Mouse (Mus musculus): ENCODE results near the gene Kcnh4. TPM values are rescaled to one million over a fixed set of nuclear protein-coding genes. Genes with fewer than 3 reads are reported as not detected.
A peak's percentile ranks its signal among the peaks of the same experiment; 100 is the strongest.

Gene Kcnh4
- polyA plus RNA-seq, 1 experiment = 0.21 TPM

DNA sequence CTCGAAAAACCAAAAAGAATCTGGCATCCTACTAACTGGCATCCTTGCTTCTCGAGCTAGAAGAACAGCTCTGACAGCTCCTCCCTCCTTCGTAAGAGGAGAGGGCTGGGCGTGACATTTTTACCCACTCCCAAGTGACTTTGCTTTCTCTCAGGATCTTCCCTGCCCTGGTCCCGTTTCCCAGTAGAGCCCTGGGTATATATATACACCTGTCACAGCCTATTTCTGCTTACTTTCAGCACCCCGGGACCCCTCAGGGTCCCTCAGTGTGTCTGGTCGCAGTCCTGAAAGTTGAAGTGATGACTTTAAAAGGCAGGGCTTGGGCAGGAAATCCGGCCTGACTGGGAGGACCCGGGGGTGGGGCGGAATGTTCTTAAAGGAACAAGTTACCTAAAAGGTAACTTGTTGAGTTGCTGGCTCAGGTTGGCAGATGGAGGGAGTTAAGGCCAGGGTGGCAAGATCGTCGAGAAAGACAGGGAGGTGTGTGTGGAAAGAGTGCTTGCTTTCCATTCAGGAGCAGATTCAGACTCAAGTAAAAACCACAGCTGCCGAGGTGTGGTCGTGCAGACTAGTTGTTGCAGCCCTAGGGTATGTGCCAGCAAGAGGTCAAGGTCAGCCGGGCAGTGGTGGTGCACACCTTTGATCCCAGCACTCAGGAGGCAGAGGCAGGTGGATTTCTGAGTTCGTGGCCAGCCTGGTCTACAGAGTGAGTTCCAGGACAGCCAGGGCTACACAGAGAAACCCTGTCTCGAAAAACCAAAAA, 11.1 kb upstream of the Kcnh4 start, which contains the start of gene Ghdc:
TSS of gene Ghdc (minus strand) at position 312 of the 763 bp plus-strand sequence.
- H3K9me3 ChIP-seq (replicated peaks; ENCODE audit: control insufficient read depth, insufficient read depth, low read length, poor library complexity, severe bottlenecking) = no peaks in the 10 kb centered on the region
- H3K9ac ChIP-seq (ENCODE audit: low read depth, poor library complexity, severe bottlenecking) = peak within 1 kb of the TSS; percentile 21
- H3K36me3 ChIP-seq (ENCODE audit: control insufficient read depth, insufficient read depth, low read length, poor library complexity, severe bottlenecking) = no peaks in the 10 kb centered on the region
- H3K4me1 ChIP-seq (ENCODE audit: control insufficient read depth, insufficient read depth, low read length) = no peaks in the 10 kb centered on the region
- 0 out of 2 replicates have a peak, but pooled peaks have one; percentile 39 for TF ChIP-seq EP300 (IDR thresholded peaks at IDR 0.05; ENCODE audit: insufficient read depth, low read depth, low read length)
- no peak for TF ChIP-seq CTCF (IDR thresholded peaks at IDR 0.05; ENCODE audit: low read depth, low read length)
- peak within 1 kb of the TSS; percentile 84 for H3K4me3 ChIP-seq (ENCODE audit: low read depth, low read length)
- peak within 1 kb of the TSS; percentile 31 for H3K27ac ChIP-seq (ENCODE audit: insufficient read depth, low read length)
- H3K27me3 ChIP-seq (ENCODE audit: control insufficient read depth, insufficient read depth, low read length, poor library complexity, severe bottlenecking) = no peaks in the 10 kb centered on the region

DNA sequence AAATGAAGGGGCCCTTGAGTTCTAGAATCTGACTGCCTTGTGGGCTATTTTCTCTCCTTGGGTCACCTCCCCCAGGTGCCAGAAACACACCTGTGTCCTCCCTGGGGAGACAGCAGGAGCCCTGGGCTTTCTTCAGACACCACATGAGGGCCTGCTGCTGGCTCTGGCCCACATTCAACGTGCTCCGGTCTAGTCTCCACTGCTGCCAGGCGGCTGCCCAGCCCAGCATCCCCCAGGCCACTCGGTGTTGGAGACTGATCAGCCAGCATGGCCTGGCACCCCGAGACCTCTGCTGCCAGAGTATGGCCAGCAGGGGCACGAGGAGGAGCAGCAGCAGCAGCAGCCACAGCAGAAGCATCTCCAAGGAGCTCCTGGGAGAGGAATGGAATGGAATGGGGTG, 10.2 kb upstream of the Kcnh4 start:
- H3K4me3 ChIP-seq (ENCODE audit: low read depth, low read length) = peak overlapping the region; percentile 84
- H3K36me3 ChIP-seq (ENCODE audit: control insufficient read depth, insufficient read depth, low read length, poor library complexity, severe bottlenecking) = no peaks in the 10 kb centered on the region
- peak overlapping the region; percentile 21; the same call in 1 of the 2 replicates for H3K9ac ChIP-seq (ENCODE audit: low read depth, poor library complexity, severe bottlenecking)
- no peaks in the 10 kb centered on the region for H3K27me3 ChIP-seq (ENCODE audit: control insufficient read depth, insufficient read depth, low read length, poor library complexity, severe bottlenecking)
- no peak overlapping the region for H3K27ac ChIP-seq (ENCODE audit: insufficient read depth, low read length)
- no peaks in the 10 kb centered on the region for H3K9me3 ChIP-seq (replicated peaks; ENCODE audit: control insufficient read depth, insufficient read depth, low read length, poor library complexity, severe bottlenecking)
- H3K4me1 ChIP-seq (ENCODE audit: control insufficient read depth, insufficient read depth, low read length) = no peaks in the 10 kb centered on the region
- TF ChIP-seq CTCF (IDR thresholded peaks at IDR 0.05; ENCODE audit: low read depth, low read length) = no peak

DNA sequence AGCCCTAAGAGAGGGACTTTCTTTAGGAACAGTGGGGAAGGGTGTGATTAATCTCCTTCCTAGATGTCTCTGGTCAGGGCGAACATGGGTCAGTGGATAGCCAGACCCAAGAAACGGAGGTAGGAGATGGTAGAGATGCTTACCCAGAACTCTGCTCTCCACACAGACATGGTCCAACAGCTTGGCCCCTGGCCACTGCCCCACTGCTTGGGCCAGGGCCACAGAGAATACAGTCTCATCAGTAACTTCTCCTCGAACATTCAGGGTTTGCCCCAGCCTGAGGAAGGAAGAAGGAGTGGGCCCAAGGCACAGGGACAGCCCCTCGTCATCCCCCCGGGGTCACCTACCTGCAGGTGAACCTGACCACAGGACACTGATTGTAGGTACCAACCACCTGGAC, 8.1 kb upstream of the Kcnh4 start:
- H3K4me1 ChIP-seq (ENCODE audit: control insufficient read depth, insufficient read depth, low read length) = no peaks in the 10 kb centered on the region
- no peaks in the 10 kb centered on the region for H3K36me3 ChIP-seq (ENCODE audit: control insufficient read depth, insufficient read depth, low read length, poor library complexity, severe bottlenecking)
- TF ChIP-seq EP300 (IDR thresholded peaks at IDR 0.05; ENCODE audit: insufficient read depth, low read depth, low read length) (no peak), POLR2A (IDR thresholded peaks at IDR 0.05; ENCODE audit: insufficient read depth, low read length) (no peak), CTCF (IDR thresholded peaks at IDR 0.05; ENCODE audit: low read depth, low read length) (no peak)
- H3K9ac ChIP-seq (ENCODE audit: low read depth, poor library complexity, severe bottlenecking) = no peak overlapping the region
- H3K27me3 ChIP-seq (ENCODE audit: control insufficient read depth, insufficient read depth, low read length, poor library complexity, severe bottlenecking) = no peaks in the 10 kb centered on the region
- H3K27ac ChIP-seq (ENCODE audit: insufficient read depth, low read length) = no peak overlapping the region
- H3K4me3 ChIP-seq (ENCODE audit: low read depth, low read length) = no peak overlapping the region
- no peaks in the 10 kb centered on the region for H3K9me3 ChIP-seq (replicated peaks; ENCODE audit: control insufficient read depth, insufficient read depth, low read length, poor library complexity, severe bottlenecking)

DNA sequence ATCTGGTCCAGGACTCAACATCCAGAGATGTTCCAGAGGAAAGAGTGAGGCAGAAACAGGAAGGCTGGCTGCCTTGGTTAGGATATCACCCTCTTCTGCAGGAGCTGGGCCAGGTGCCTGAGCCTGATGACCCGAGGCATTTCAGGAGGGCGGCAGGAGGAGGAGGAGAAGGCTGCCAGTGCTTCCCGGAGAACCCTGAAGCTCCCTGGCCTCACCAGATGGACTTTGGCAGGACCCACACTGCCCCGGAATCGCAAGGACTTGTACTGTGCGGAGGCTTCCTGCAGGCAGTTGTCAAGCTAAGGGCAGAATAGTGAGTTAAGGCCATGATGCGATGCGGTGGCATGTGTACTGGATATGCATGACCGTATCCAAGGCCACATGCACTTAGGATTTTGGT, 7.0 kb upstream of the Kcnh4 start:
- no peaks in the 10 kb centered on the region for H3K4me1 ChIP-seq (ENCODE audit: control insufficient read depth, insufficient read depth, low read length)
- no peak overlapping the region for H3K27ac ChIP-seq (ENCODE audit: insufficient read depth, low read length)
- no peak overlapping the region for H3K4me3 ChIP-seq (ENCODE audit: low read depth, low read length)
- TF ChIP-seq CTCF (IDR thresholded peaks at IDR 0.05; ENCODE audit: low read depth, low read length) = no peak
- no peak for TF ChIP-seq POLR2A (IDR thresholded peaks at IDR 0.05; ENCODE audit: insufficient read depth, low read length)
- TF ChIP-seq EP300 (IDR thresholded peaks at IDR 0.05; ENCODE audit: insufficient read depth, low read depth, low read length) = no peak
- no peaks in the 10 kb centered on the region for H3K9me3 ChIP-seq (replicated peaks; ENCODE audit: control insufficient read depth, insufficient read depth, low read length, poor library complexity, severe bottlenecking)
- H3K36me3 ChIP-seq (ENCODE audit: control insufficient read depth, insufficient read depth, low read length, poor library complexity, severe bottlenecking) = no peaks in the 10 kb centered on the region
- no peak overlapping the region for H3K9ac ChIP-seq (ENCODE audit: low read depth, poor library complexity, severe bottlenecking)
- H3K27me3 ChIP-seq (ENCODE audit: control insufficient read depth, insufficient read depth, low read length, poor library complexity, severe bottlenecking) = no peaks in the 10 kb centered on the region

DNA sequence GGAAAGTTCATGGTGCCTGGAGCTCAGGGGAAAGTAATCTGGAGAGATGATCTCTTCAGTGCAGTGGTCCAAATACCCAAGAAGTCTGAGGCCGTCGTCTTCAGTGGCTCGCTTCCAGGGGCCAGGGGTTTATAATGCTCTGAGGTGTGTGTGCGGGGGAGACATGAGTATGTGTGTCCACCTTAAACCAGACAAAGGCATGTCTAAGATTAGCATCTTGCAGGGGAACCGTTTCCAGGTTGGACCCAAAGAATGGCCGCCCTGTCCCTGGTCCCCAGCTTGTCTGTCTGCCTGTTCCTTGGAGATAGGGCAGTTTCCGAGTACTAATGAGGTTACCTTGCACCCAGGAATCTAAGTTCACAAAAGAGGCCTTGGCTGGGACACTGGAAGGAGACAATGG, 3.1 kb upstream of the Kcnh4 start, which contains the start of gene Hcrt:
TSS of gene Hcrt (minus strand) at position 101 of the 400 bp plus-strand sequence.
- TF ChIP-seq POLR2A (IDR thresholded peaks at IDR 0.05; ENCODE audit: insufficient read depth, low read length) = no peak
- TF ChIP-seq CTCF (IDR thresholded peaks at IDR 0.05; ENCODE audit: low read depth, low read length) = no peak
- TF ChIP-seq EP300 (IDR thresholded peaks at IDR 0.05; ENCODE audit: insufficient read depth, low read depth, low read length) = no peak
- Histone ChIP-seq H3K9me3 (replicated peaks; ENCODE audit: control insufficient read depth, insufficient read depth, low read length, poor library complexity, severe bottlenecking) (no peaks in the 10 kb centered on the region), H3K27me3 (ENCODE audit: control insufficient read depth, insufficient read depth, low read length, poor library complexity, severe bottlenecking) (no peaks in the 10 kb centered on the region), H3K36me3 (ENCODE audit: control insufficient read depth, insufficient read depth, low read length, poor library complexity, severe bottlenecking) (no peaks in the 10 kb centered on the region), H3K4me1 (ENCODE audit: control insufficient read depth, insufficient read depth, low read length) (peaks cover 2% of the 10 kb centered on the region), H3K4me3 (ENCODE audit: low read depth, low read length) (peak within 1 kb of the TSS; percentile 61), H3K27ac (ENCODE audit: insufficient read depth, low read length) (no peak within 1 kb of the TSS), H3K9ac (ENCODE audit: low read depth, poor library complexity, severe bottlenecking) (peak within 1 kb of the TSS; percentile 6; the same call in 1 of the 2 replicates)

DNA sequence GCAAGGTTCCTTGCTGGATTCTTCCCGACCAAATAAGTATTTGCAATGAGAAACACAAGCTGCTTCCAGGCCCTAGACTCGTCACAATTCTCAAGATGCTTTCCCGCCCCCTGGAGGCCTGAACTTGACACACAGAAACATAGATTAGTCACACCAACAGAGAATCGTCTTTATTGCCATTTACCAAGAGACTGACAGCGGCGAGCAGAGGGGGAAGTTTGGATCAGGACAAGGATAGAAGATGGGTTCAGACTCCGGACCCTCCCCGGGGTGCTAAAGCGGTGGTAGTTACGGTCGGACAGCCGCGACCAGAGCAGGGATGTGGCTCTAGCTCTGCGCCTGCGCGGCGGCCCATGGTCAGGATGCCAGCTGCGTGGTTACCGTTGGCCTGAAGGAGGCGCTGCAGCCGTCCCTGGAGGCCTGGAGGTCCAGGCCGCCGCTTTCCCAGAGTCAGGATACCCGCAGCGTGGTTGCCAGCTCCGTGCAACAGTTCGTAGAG, 1.9 kb upstream of the Kcnh4 start:
- Histone ChIP-seq H3K9me3 (replicated peaks; ENCODE audit: control insufficient read depth, insufficient read depth, low read length, poor library complexity, severe bottlenecking) (no peaks in the 10 kb centered on the region), H3K36me3 (ENCODE audit: control insufficient read depth, insufficient read depth, low read length, poor library complexity, severe bottlenecking) (no peaks in the 10 kb centered on the region), H3K9ac (ENCODE audit: low read depth, poor library complexity, severe bottlenecking) (peak overlapping the region; percentile 6; the same call in 1 of the 2 replicates), H3K4me3 (ENCODE audit: low read depth, low read length) (peak overlapping the region; percentile 61), H3K27me3 (ENCODE audit: control insufficient read depth, insufficient read depth, low read length, poor library complexity, severe bottlenecking) (no peaks in the 10 kb centered on the region), H3K27ac (ENCODE audit: insufficient read depth, low read length) (no peak overlapping the region), H3K4me1 (ENCODE audit: control insufficient read depth, insufficient read depth, low read length) (peaks cover 2% of the 10 kb centered on the region)
- peak; percentile 85 for TF ChIP-seq CTCF (IDR thresholded peaks at IDR 0.05; ENCODE audit: low read depth, low read length)
- no peak for TF ChIP-seq EP300 (IDR thresholded peaks at IDR 0.05; ENCODE audit: insufficient read depth, low read depth, low read length)

Measured in ES-Bruce4 (cell line).